Mouse (Mus musculus): ENCODE data around the gene Mbnl2. TPM values are rescaled to one million over a fixed set of nuclear protein-coding genes. Genes with fewer than 3 reads are reported as not detected.

Gene Mbnl2
- polyA plus RNA-seq, 1 experiment, result 64.4 TPM

DNA sequence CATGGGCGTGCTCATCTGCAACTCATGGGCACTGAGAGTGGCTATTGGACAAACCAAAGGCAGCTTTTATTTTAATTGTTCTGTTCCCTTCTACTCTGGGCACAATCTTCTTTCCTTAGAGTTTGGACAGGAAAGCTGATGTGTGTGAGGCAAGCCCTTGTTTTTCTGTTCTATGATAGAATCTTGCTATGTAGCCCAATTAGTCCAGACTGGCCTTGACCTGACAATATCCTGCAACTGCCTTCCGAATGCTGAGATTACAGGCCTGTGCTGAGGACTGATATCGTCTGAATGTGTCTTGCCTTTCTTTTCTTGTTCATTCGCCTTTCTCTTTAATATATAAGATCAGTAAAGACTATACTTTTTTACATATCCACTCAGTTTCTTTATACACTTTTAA lies 4.8 kb upstream of the Mbnl2 start:
- Histone ChIP-seq H3K27me3 (ENCODE audit: control insufficient read depth, insufficient read depth, low read length) (no peaks in the 10 kb centered on the region), H3K4me1 (replicated peaks; ENCODE audit: control insufficient read depth, insufficient read depth, low read length) (no peaks in the 10 kb centered on the region; the same call in 1 of the 2 replicates), H3K27ac (ENCODE audit: control insufficient read depth, insufficient read depth, low read length) (no peak overlapping the region), H3K36me3 (ENCODE audit: control insufficient read depth, insufficient read depth, low read length) (no peaks in the 10 kb centered on the region), H3K4me3 (ENCODE audit: control insufficient read depth, insufficient read depth, low read length) (no peak overlapping the region)
- WGBS, result 93% methylated on average over 4 of the region's 4 CpGs
- TF ChIP-seq POLR2A (IDR thresholded peaks at IDR 0.05; ENCODE audit: control insufficient read depth, extremely low read depth, insufficient read depth, low read length, poor library complexity) (no peak), CTCF (IDR thresholded peaks at IDR 0.05; ENCODE audit: borderline replicate concordance, control insufficient read depth, extremely low read depth, insufficient read depth, low read length, poor library complexity) (no peak)
- DNase-seq, result no peak

DNA sequence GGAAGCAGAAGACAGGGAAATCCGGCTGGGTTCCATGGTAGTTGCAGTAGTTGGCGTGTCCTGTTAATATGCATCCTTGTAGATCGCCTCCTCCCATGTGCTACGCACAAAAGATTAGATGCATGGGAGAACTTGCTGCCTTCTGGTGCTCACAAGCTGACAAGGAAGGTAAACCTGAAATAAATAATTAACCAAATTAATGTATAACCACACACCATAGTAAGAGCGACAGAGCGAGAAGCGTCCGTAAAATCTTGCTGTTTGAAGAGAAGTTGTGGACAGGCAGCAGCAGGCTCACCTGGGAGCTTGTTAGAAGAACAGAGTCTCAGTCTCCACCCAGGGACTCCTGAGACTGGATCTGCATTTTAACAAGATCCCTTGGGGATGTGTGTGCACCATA lies 4.4 kb upstream of the Mbnl2 start:
- TF ChIP-seq POLR2A (IDR thresholded peaks at IDR 0.05; ENCODE audit: control insufficient read depth, extremely low read depth, insufficient read depth, low read length, poor library complexity) (no peak), CTCF (IDR thresholded peaks at IDR 0.05; ENCODE audit: borderline replicate concordance, control insufficient read depth, extremely low read depth, insufficient read depth, low read length, poor library complexity) (no peak)

DNA sequence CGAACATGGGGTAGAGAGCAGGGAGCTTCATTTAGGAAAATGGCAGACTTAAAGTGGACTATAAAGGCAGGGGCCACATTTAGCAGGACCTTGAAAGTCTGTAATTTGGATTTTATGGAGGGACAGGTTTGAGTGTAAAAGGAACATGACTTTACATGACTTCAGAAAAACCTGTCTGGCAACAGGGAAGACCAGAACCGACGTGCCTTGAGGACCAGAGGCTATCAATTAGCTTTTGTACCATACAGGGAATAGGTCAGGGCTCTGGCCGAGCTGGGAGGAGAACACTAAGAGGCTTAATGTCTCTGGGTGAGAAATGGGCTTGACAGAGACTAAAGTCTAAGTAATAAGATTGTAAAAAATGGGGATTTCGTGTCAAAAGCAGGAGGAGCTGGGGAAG lies 1.7 kb upstream of the Mbnl2 start:
- no peaks in the 10 kb centered on the region for H3K27me3 ChIP-seq (ENCODE audit: control insufficient read depth, insufficient read depth, low read length)
- H3K36me3 ChIP-seq (ENCODE audit: control insufficient read depth, insufficient read depth, low read length), result no peaks in the 10 kb centered on the region
- peaks cover 12% of the 10 kb centered on the region for H3K4me1 ChIP-seq (replicated peaks; ENCODE audit: control insufficient read depth, insufficient read depth, low read length)
- DNase-seq, result no peak
- no peak overlapping the region for H3K4me3 ChIP-seq (ENCODE audit: control insufficient read depth, insufficient read depth, low read length)
- no peak for TF ChIP-seq POLR2A (IDR thresholded peaks at IDR 0.05; ENCODE audit: control insufficient read depth, extremely low read depth, insufficient read depth, low read length, poor library complexity)
- H3K27ac ChIP-seq (ENCODE audit: control insufficient read depth, insufficient read depth, low read length), result no peak overlapping the region
- 92% methylated on average over 5 of the region's 5 CpGs for WGBS

More for the DNA sequence above, 4.4 kb upstream of the Mbnl2 start:
- no peaks in the 10 kb centered on the region; the same call in 1 of the 2 replicates for H3K4me1 ChIP-seq (replicated peaks; ENCODE audit: control insufficient read depth, insufficient read depth, low read length)
- no peak overlapping the region for H3K27ac ChIP-seq (ENCODE audit: control insufficient read depth, insufficient read depth, low read length)
- no peak for DNase-seq
- WGBS, result 96% methylated on average over 8 of the region's 8 CpGs
- H3K4me3 ChIP-seq (ENCODE audit: control insufficient read depth, insufficient read depth, low read length), result no peak overlapping the region
- H3K36me3 ChIP-seq (ENCODE audit: control insufficient read depth, insufficient read depth, low read length), result no peaks in the 10 kb centered on the region
- H3K27me3 ChIP-seq (ENCODE audit: control insufficient read depth, insufficient read depth, low read length), result no peaks in the 10 kb centered on the region

DNA sequence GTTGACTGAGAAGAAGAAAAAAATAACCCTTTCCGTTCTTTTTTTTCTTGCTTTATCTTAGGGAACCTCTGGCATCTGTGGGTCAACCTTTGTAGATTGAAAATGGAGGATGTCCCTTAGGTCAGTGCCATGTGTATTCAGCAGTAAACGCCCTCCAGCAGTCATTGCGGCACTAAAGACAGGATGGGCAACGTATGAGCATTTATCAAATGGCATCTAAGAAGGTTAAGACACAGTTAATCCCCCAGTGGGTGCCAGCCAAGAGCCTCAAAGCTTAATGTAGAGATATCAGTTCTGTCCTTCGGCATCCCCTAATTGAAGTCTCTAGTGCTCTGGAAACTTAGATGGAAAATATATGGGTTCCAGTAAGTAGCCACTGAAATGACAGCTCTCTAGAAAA lies 723 bp upstream of the Mbnl2 start:
- H3K27me3 ChIP-seq (ENCODE audit: control insufficient read depth, insufficient read depth, low read length), result no peaks in the 10 kb centered on the region
- H3K4me1 ChIP-seq (replicated peaks; ENCODE audit: control insufficient read depth, insufficient read depth, low read length), result peaks cover 20% of the 10 kb centered on the region
- H3K4me3 ChIP-seq (ENCODE audit: control insufficient read depth, insufficient read depth, low read length), result no peak overlapping the region
- WGBS, result 91% methylated on average over 5 of the region's 5 CpGs
- H3K27ac ChIP-seq (ENCODE audit: control insufficient read depth, insufficient read depth, low read length), result no peak overlapping the region
- no peaks in the 10 kb centered on the region for H3K36me3 ChIP-seq (ENCODE audit: control insufficient read depth, insufficient read depth, low read length)
- DNase-seq, result no peak
- no peak for TF ChIP-seq POLR2A (IDR thresholded peaks at IDR 0.05; ENCODE audit: control insufficient read depth, extremely low read depth, insufficient read depth, low read length, poor library complexity)

GRCm38 (mm10) chr14:120276343-120277080 lies 1.0 kb downstream of the Mbnl2 start:
- peaks cover 20% of the 10 kb centered on the region for H3K4me1 ChIP-seq (replicated peaks; ENCODE audit: control insufficient read depth, insufficient read depth, low read length)
- H3K4me3 ChIP-seq (ENCODE audit: control insufficient read depth, insufficient read depth, low read length), result peak overlapping the region; percentile 36
- no peaks in the 10 kb centered on the region for H3K36me3 ChIP-seq (ENCODE audit: control insufficient read depth, insufficient read depth, low read length)
- DNase-seq, result no peak
- TF ChIP-seq CTCF (IDR thresholded peaks at IDR 0.05; ENCODE audit: borderline replicate concordance, control insufficient read depth, extremely low read depth, insufficient read depth, low read length, poor library complexity) (no peak), POLR2A (IDR thresholded peaks at IDR 0.05; ENCODE audit: control insufficient read depth, extremely low read depth, insufficient read depth, low read length, poor library complexity) (no peak)
- no peaks in the 10 kb centered on the region for H3K27me3 ChIP-seq (ENCODE audit: control insufficient read depth, insufficient read depth, low read length)
- under 1% methylated on average over 10 of the region's 10 CpGs for WGBS
- peak overlapping the region; percentile 70 for H3K27ac ChIP-seq (ENCODE audit: control insufficient read depth, insufficient read depth, low read length)

DNA sequence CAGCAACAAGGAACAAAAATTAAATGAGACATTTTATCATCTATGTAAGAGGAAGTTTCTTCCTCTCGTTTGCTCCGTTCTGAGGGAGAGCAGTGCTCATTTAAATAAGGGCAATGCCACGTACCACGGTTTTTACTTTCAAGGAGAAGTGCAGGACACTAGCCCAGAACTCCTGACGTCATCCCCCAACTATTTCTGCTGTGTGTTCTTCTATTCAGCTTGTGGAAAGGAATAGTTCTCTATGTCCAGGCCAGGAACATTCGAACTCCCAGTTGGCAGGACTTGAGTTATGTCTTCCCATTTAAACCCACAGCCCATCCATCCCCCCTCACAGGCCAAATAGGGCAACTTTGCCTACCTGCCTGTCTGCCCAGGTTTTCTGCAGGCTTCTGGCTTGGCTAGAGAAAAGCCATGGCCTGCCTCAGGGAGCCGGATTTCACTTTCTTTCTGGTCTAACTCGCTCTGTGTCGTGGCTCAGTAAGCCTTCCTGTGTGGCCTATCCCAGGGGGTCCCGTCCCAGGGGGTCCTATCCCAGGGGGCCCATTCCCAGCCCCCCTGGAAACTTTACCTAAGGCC lies 1.7 kb downstream of the Mbnl2 start:
- peaks cover 20% of the 10 kb centered on the region for H3K4me1 ChIP-seq (replicated peaks; ENCODE audit: control insufficient read depth, insufficient read depth, low read length)
- 6% methylated on average over 10 of the region's 10 CpGs for WGBS
- no peaks in the 10 kb centered on the region for H3K27me3 ChIP-seq (ENCODE audit: control insufficient read depth, insufficient read depth, low read length)
- peak overlapping the region; percentile 78 for H3K27ac ChIP-seq (ENCODE audit: control insufficient read depth, insufficient read depth, low read length)
- peak; percentile 38 for DNase-seq
- H3K4me3 ChIP-seq (ENCODE audit: control insufficient read depth, insufficient read depth, low read length), result peak overlapping the region; percentile 46
- TF ChIP-seq POLR2A (IDR thresholded peaks at IDR 0.05; ENCODE audit: control insufficient read depth, extremely low read depth, insufficient read depth, low read length, poor library complexity) (no peak), CTCF (IDR thresholded peaks at IDR 0.05; ENCODE audit: borderline replicate concordance, control insufficient read depth, extremely low read depth, insufficient read depth, low read length, poor library complexity) (no peak)
- H3K36me3 ChIP-seq (ENCODE audit: control insufficient read depth, insufficient read depth, low read length), result no peaks in the 10 kb centered on the region

Measured in thymus, adult 2 months (tissue).